Mouse (Mus musculus) layer of hippocampus, adult 11-12 months (tissue): ENCODE data around the gene Vegfa.
A peak's percentile ranks its signal among the peaks of the same experiment; 100 is the strongest.

Experiments used
- DNase-seq: peaks from one replicate; pipeline ENCODE4 v3.0.0; 2022; ENCODE audit warnings: low spot score

Gene Vegfa

DNA sequence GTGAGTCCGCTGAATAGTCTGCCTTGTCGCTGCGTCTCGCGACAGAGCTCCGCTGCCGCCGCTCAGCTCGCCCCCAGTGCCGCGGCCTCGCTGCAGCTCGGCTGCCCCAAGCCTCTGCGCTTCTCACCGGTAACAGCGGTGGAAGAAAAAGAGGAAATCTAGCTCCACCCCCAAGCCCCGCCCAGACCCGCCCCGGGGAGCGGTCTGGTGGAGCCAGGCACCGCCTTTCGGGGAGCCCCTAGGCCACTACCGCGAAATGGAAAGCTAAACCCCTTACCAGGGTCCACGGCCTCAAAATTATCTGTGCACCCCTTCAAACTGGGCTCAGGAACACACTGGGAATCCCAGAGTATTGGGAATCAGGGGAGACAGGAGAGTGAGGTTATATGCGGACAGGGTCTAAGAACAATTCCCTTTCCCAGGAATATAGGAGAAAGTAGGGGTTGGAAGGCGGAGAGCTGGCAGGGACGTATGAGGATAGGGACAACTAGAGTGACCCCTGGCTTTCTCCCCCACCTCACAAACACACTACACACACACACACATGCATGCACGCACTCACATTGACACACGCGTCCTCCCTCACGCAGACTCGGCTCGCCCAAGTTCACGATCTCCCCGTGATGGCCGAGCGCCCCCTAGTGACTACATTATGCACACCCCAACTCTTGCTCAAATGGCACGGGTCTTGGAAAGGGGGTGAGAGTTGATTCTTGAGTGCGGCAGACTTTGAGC is at the start of gene Vegfa:
TSS of gene Vegfa (minus strand) at position 113 of the 735 bp plus-strand sequence.
- DNase-seq, result peak; percentile 92

DNA sequence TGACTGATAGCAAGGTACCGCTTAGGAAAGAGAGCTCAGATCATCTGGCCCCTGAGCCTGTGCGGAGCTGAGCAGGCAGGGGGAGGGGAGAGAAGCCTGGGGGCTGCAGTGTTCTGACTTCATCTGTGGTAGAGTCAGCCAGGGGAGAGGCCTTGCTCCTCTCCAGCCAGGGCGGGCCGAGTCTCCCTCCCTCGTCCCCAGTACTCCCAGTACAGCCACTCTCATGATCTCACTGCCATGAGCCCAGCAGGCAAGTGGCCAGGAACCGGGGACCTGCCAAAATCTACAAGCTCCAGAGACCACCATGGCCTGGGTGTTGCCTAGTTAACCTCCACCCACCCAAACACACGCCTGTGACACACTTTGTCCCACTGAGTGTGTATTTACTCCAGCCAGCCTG is 49.5 kb upstream of the Vegfa start:
- DNase-seq, result no peak

DNA sequence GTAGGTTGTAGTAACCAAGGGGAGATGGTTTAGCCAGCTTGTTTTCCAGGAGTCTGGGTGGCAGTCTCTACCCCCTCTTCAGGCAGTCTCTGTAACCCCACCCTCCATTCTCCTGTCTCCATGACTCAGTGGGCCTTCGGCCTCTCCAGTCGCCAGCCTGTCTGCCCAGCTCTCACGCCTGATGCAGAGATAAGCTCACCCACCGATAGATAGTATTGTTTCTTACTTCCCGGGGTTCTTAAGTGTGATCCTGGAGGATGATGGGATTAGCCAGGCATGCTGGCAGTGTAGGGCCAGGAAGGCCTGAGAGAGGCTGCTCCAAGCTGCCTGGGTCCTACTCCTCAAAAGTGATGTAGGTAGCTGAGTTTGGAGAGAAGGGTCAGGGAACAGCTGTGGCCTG is 48.9 kb upstream of the Vegfa start:
- no peak for DNase-seq

DNA sequence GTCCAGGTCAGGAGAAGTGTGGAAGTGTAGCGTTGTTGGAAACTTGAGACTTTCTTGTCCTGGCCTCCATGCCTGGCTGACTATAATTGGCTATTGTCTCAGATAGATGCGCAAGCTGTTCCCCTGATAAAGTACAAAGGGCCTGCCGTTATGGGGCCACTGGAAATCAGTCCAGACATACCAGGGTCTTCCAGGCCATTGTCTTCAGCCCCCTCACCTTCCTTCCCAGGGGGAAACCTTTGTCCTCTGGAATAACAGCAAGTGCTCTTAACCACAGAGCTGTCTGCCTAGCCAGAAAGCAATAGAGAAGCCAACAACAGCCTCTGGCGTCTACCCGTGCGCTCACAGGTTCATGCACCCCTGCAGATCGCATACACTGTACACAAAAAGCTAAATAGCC is 48.2 kb upstream of the Vegfa start:
- DNase-seq, result no peak

DNA sequence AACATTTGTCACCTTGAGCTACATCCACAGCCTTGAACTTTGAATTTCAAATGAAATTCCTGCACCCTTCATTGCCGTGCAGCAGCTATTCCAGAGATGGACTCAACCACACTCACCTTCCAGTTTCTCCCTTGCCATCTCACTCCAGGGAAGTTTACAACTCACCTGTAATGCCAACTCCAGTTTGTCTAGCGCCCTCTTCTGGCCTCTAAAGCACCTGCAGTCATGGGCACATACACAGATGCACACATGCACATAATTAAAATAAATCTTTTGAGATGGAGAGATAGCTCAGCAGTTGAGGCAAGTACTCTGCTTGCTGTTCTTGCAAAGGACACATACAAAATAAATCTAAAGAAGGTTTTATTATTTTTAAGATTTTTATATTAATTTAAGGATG is 46.9 kb upstream of the Vegfa start:
- no peak for DNase-seq

DNA sequence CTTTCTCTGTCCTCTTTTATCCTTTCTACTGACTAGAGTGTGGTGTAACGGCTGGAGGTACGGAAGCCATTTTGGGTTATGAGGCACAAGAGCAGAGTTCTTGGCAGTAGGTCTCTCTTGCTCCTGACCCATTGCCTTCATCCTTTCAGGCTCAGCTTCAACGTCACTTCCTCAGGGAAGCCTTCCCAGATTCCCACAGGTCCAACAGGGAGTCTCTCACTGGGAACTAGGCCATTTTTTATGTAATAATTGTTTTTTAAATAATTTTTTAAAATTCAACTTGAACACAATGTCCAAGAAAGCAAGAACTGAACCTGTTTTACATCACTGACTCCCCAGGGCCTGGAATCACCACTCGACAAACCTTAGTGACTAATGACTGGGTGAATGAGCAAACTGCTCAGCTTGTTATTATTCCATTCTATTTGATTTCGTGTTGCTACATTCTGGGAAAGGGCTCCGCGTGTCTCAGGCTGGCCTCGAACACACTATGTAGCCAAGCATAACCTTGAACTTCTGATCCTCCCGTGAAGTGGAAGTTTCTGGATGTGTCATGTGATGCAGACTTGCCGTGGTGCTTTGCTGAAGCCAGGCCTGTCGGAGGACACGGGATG is 45.9 kb upstream of the Vegfa start:
- DNase-seq, result no peak

DNA sequence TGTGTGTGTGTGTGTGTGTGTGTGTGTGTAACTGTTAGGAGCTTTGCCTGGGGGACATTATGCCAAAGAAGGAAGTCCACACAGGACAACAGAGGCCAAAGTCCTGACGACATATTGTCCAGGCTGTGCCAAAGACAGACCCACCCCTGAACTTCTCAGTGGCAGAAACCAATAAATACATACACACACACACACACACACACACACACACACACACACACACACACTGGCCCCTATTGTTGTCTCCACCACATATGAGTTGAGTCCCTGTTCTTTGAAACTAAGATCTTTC is 44.0 kb upstream of the Vegfa start:
- no peak for DNase-seq

DNA sequence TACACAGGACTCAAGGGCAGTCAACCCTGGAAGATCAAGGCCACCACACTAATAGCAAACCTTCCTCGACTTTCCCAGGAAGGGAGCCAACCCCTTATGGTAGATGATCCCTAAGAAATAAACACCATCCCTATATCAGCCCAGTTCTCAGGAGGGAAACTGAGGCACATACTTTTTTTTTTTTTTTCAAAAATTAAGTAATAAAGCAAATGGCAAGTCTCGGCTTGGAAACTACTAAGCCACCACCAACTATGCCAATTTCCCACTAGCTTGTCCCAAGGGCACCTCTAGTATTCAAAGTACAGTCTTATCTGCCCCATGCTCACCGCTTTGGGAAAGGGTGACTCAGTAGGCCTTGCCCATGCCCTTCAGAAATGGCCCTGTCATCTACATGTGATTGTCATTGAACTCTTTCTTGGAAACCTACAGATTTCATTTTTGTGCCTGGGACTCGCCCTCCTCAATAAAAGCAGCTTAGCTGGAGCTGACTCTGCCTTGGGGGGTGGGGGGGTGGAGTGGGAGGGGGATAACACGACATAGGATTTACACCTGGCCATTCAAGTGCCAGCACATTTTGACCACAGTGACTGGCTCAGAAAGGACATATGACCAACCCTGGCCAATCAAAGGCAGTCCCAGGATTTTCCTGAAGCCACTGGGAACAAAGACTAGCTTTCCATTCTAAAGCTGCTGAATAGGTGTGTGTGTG is 43.5 kb upstream of the Vegfa start:
- DNase-seq, result no peak

DNA sequence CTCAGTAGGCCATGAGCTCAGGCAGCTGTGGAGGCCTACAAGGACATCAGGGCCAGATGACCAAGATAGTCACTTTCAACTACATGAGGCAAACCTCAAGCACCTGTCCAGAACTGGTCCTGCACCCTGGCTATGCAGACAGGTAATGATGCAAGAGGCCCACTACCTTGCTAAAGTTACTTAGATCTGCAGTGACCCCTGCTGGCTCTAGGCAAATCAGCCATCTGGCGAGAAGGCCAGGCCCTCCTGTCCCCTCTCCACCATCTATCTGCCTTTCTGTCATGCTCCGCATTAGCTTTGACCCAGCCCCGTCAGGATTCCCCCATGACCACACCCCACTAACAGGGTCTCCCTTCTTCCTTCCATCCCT is 42.9 kb upstream of the Vegfa start:
- DNase-seq, result no peak

DNA sequence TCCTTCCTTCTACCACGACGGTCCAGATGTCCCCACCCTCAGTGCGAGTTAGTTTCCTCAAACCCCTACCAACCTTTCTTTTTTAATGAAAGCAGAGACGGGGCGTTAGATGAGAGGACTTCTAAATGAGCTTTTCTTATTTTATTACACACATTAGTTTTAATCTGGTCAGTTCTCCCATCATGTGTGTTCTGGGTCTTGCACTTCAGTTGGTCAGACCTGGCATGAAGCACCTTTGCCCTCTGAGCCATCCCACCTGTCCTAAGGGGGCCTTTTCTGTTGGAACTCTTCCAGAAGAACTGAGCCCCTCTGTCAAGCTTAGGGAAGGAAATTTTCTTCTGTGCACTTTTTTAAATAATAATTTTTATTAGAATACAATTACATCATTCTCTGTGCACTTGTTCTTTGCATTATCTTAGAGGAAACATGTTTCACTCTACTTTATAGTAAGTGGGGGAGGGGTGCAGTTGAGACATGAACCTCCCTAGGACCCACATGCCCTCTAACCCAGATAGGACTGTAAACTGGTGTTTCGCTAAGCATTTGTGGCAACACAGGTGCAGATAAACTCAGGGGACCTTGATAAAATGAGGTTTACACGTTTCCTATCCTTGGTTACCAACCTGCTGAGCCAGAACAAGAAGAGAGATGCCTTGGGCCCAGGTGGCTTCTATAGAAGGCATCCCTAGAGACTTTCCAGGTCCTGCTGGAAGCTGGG is 42.4 kb upstream of the Vegfa start:
- no peak for DNase-seq

DNA sequence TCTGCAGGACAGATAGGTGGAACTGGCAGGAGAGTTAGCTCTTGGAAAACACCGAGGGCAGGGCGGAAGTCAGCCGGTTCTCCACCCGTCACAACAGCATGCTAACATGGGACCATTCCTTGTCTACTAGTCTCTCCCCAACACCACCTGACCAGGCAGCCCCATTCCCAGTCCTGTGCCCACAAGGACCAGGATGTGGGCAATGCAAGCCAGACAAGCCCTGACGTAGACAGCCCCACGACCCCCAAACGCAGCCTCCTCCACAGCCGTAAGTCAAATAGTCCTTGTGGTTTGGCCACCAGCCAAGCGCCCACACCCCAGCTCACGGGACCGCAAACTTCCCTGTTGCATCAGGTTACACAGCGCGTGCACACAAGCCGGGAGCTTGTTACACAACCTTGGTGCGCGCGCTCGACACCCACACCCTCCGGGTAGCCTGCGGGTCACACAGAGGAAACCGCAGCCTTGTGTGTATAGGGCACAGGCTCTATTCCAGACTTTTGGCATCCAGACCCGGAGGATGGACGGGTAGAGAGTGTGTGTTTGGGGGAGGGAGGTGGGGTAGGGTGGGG is 41.6 kb upstream of the Vegfa start:
- DNase-seq, result peak; percentile 58

DNA sequence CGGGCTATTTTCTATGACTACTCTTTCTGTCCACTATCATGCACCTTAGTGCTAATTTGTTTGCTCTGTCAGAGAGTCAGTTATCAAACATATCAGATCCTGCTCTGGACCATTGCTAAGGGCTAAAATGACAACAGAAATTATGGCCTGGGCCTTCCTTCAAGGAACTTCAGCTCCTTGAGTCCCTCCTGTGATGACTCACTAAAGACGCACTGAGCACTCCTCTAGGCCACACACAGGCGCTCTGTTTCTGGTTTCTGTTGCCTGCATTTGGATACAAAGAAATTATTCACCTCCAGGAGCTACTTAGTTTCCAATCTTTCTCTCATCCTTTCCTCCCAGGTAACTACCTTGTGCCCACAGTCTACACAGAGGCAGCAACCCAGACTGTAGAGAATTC is 39.4 kb upstream of the Vegfa start:
- DNase-seq, result no peak

DNA sequence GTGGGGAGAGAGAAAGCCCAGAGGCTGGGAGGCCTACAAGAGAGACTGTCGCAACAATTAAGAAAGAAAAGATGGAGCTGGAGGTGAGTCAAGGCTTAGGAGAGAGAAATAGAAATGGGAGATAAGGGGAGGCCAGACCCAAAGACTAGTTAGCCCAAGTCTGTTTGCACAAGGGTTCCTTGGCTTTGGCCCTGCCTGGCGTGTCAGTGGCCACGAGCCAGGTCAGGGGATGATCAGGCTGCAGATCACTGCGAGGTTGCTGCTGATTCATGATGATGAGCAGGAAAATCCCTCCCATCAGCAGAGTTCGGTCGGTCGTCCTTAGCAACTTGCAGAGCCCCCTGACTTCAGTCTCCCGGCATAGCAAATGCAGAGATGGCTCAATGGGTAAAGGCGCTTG is 37.9 kb upstream of the Vegfa start:
- no peak for DNase-seq

DNA sequence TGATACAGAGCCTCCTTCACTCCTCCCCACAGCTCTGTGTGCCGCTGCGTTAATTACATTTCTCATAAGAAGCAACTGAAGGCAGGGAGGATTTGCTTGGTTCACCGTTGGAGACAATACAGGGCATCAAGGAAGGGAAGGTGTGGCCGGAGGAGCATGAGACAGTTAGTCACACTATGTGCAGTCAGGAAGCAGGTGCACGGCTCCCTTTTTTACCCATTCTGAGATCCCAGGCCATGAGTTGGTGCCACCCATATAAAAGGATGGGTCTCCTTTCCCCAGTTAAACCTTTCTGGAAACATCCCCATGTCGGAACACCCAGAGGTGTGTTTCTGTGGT is 31.8 kb upstream of the Vegfa start:
- no peak for DNase-seq

DNA sequence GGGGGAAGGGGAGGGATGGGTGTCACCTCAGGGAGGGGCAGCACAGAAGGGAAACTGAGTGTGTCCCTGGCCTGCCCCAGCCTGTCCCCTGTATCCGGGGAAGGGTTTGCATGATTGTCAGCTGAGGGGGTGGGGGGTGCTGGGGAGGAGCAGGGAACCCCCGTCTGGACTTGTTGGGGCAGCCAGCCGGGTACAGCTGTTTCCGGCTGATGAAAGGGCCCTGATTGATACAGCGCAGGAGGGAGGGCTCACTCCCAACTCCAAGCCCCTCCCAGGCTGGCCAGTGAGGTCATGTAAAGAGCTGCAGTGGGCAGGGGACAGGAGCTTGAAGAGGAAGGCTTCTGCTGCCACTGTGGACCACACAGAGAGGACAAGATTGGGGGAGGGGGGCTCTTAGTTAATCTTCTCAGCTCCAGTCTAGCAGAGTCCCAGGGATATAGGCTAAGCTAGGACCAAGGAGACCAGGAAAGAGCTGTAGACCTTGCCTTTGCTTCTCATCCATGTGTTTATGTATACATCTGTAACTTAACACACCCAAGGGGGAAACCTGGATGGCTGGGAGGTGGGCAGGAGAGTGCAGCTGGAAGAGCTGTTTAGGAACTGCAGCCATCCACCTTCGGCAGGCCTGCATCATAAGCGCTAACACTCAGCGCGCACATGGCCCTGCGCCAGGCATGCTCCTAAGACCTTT is 31.3 kb upstream of the Vegfa start:
- no peak for DNase-seq

DNA sequence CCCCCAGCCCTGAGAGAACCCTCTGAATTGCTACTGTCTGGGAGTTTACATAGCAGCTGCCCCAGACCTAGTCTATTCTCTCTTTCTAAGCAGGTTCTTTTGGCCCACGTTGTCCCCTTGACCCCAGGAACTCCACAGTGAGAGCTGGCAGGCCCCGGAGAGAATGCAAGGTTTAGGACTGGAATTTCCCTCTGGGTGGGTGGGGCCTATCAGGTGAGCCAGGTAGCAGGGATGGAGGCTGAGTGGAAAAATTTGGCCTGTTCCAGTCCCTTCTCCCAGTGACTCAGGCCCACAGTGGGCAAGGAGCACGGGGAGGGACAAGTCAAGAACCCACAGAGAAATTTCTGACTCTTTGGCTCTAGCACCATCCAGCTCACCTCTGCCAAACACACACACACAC is 28.1 kb upstream of the Vegfa start:
- DNase-seq, result no peak

DNA sequence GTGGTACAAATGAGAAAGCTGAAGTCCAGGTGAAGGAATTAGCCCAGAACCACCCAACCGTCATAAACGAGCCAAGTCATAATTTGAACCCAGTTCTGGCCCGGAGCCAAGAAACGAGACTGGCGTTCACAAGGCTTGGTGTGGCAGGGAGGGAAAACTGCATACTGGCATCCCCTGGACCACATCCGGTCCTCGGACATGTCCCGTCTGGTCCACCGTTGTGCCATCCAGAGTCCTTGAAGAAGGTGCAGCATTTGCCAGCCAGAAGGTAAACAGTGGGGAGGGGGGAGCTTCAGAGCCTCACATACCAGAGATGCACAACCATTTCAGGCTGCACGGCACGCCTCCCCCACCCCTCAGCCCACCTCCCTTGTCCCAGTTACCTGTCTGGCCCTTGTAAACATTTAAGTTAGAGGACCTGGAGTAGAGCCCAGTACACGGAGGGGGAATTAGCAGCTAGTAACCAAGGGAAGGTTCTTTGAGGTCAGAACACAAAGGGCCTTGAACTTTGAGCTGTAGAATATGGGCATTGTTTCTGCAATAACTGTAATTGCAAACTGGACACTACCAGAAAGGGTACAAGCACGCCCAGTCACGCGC is 27.2 kb upstream of the Vegfa start:
- no peak for DNase-seq

DNA sequence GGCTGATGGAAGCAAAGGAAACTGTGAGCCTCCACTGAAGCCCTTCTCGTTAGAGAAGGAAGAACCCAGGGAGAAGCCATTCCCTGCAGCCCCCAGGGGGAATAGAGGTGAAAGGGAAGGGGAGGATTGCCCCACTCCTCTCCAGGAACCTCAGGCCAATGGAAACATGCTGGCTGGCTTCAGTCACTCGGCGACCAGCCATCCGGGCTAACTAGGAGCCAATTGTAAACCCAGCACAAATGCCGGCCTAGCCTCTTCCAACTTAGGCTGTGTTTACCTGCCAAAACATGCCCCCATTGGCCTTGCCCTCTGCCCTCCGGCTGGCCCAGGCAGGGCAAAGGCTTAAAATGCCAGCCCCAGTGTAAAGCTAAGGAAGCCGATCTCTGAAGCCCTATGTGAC is 24.1 kb upstream of the Vegfa start:
- no peak for DNase-seq

DNA sequence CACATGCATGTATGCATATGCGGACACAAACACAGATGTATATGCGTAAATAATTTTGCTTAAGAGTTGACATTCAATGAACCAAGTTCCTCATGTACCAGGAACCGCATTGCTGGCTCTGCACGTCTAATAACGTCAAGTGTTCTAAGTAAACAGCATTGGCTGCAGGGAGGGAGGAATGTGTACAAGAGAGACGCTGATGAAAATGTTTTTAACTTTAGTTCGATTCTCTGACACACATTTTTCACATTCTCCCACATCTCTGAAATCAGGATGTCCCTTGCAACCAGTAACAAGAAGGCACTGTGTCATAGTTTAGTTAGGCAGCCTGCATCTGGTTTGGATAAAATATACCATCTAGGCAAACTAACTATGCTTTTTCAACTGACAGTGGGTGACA is 23.6 kb upstream of the Vegfa start:
- DNase-seq, result no peak

DNA sequence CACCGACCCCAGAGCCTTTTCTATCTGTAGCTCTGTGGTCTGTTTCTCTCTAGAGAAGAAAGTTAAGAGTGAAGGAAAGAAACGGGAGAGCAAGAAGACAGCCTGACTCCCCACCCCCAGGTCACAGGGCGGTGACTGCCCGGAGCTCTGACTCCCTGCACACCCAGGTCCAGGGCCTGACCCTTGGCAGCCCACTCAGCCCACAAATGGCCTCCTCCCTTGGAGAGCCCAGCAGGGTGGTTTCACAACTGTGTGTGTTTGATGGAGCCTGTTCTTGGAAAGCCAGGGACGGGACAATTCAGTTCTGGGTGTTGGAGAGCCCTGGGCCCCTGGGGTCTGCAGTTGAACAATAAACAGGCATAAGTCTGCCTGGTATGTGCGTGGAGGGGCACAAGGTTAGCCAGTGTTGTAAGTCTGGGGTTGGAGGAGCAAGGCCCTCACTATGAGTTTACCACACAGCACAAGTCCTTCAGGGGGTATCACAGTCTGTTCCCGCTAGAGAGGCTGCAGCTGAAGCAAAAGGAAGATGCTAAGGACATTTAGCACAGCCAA is 21.2 kb upstream of the Vegfa start:
- DNase-seq, result no peak

DNA sequence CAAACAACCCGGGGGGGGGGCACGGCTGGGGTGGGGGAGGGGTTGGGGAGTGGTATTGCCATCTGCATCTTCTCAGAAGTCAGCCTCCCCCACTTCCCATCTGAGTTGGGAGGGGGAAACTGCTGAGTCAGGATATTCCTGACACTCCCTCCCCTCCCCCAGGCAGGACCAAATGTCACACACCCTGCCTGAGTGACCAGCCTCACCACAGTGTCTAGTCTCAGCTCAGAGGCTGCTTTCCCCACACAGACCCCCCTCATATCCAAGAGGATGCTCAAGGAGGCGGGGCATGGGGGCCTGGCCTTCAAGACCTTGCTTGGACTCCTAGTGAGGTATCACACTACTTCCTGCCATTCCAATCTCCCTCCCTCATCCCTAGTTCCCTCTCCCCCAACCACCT is 20.0 kb upstream of the Vegfa start:
- DNase-seq, result no peak

DNA sequence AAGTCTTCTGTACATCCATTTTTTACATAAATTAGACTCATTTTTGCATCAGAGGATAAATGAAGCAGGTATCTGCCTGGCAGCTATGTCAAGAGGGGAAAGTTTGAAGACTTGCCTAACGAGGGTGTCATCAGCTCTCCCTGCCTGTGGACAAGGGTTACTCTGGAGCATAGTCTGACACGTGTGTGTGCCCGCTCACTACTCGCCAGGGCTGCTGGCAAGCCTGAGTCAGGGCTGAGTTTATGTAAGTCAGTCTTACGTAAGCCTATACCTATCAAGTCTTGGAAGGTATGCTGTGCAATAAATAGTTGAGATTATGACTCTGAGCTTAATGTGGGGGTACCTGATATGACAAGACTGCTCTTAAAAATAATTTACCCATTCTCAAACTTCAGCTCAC is 19.2 kb upstream of the Vegfa start:
- DNase-seq, result no peak
